Mouse (Mus musculus) layer of hippocampus, postnatal 25 days (tissue): ENCODE measurements around the gene Rasd2. TPM values are rescaled to one million over a fixed set of nuclear protein-coding genes. Genes with fewer than 3 reads are reported as not detected.

Experiments used
- DNase-seq, 2 experiments: peaks; one replicate each; pipeline ENCODE4 v3.0.0; 2022; ENCODE audit warnings: mixed read lengths in 2 of 2, low spot score in 1 of 2; ENCODE audit errors: extremely low spot score in 1 of 2
- total RNA-seq, 2 experiments: library from RNA; stranded (reverse); gene quantifications; 2 replicates each; pipeline ENCODE4 v1.2.3; 2021

Rasd2 gene
- total RNA-seq, 2 experiments from 2014 or later = 60.6 to 67.6 TPM

GRCm38 (mm10) chr8:75217969-75218368 lies 4.2 kb downstream of the Rasd2 start:
- peak; percentile 11 to 81 for DNase-seq

GRCm38 (mm10) chr8:75219877-75220738 lies 6.4 kb downstream of the Rasd2 start:
- no peak for DNase-seq

- no peak for DNase-seq
Measured at GRCm38 (mm10) chr8:75222665-75223064, 8.9 kb downstream of the Rasd2 start.

GRCm38 (mm10) chr8:75226773-75227172 lies 13.0 kb downstream of the Rasd2 start:
- DNase-seq = no peak

GRCm38 (mm10) chr8:75233915-75234554 lies 20.3 kb downstream of the Rasd2 start:
- peak in 1 of 2 experiments; percentile 47 for DNase-seq

DNA sequence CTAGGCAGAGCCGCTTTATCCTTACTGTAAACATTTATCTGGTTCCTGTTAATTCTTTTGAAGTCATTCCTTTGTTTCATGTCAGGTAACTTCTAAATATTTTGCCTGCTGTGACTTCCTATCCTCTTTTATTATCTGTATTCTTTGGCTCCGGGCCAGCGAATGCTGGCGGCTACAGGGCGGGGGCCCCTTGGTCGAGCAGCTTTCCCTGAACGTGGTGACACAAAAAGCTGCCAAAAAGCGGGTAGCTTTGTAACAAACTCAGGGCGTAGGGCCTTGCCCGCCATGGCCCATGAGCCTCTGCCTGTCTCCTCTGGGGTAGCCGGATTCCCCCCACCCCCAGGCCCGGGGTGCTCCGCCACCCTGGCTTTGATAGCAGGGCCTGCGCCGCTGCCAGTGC lies 33.6 kb downstream of the Rasd2 start:
- no peak for DNase-seq

DNA sequence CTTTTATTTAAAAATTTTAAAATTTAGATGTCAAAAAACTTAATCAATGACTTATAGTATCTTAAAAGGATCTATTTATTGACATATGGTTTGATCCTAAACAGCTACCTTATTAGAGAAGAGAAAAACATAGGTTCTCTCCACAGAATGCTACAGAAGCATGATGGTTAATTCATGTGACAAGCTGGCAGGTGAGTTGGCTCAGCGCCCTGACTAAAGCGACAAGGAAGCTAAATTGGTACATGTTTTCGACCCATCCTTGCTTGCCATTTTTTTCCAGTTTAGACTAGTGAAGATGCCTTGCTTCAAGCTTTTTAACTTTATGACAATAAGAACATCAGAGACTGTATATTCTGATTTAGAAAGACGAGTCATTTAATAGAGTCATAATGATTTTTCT lies 35.4 kb downstream of the Rasd2 start:
- no peak for DNase-seq

DNA sequence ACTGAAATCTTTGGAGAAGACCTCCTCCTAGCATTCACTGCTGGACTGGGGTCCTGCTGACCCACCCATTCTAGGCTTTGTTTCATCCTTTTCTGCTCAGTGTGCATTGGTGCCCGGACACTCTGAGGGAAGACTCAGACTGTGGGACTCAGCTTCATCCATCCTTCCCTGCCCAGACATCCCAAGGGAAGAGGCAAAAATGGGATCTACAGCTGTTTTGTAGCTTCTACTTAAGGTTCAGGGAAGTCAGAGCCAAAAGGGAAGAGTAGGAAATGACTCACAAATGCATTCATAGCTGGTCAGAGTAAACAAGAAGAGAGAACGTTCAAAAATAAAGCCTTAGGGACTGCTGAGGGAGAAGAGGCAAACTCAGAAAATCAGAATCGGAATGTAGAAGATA lies 40.3 kb downstream of the Rasd2 start:
- no peak for DNase-seq

DNA sequence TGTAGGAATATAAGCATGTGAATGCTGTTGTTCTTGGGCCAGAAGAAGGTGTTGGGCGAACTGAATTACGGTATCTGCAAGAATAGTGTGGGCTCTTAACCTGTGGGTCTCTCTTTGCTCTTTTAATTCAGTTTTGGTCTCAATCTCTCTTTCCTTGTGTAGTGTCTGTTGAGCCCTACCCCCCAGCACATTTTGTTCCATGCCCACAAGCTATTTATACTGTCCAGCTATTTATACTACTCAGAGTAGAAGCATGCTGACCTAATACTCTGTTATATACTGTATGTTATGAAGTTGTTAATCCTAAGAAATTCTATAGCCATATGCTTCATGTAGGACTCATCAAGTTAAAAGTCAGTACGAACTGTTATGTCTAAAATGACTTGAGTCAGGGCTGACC lies 41.9 kb downstream of the Rasd2 start:
- no peak for DNase-seq

- peak in 1 of 2 experiments; percentile 15 for DNase-seq
Measured at GRCm38 (mm10) chr8:75272166-75272565, 58.4 kb downstream of the Rasd2 start.

Other genes starting within 250 kb of the Rasd2 start
- 10 to 100 TPM; 23.7 to 25.7 TPM for gene Hmgxb4, start 220.6 kb upstream of the Rasd2 start, total RNA-seq
- gene Tom1, start 180.2 kb upstream of the Rasd2 start, total RNA-seq = 10 to 100 TPM; 37.3 to 38.7 TPM
- 1 to 10 TPM; 6.3 to 7.0 TPM for gene Hmox1, start 120.3 kb upstream of the Rasd2 start, total RNA-seq
- 1 to 10 TPM; 6.2 to 7.1 TPM for gene Mcm5, start 104.4 kb upstream of the Rasd2 start, total RNA-seq
- gene Gm10358, start 192.6 kb downstream of the Rasd2 start, total RNA-seq = under 1 TPM; 0.39 to 0.49 TPM
- under 1 TPM; 0.22 to 0.47 TPM for gene Iqcm, start 234.8 kb downstream of the Rasd2 start, total RNA-seq